Mouse (Mus musculus) small intestine, adult 2 months (tissue): ENCODE results near the gene Mcub. TPM values are rescaled to one million over a fixed set of nuclear protein-coding genes. Genes with fewer than 3 reads are reported as not detected.

Experiments
- H3K27ac ChIP-seq: fragments of 200-500 bp; 2 replicates; pipeline ENCODE4 v1.5.1; 2012; ENCODE audit warnings: low read depth, low read length, control low read depth, inconsistent platforms; ENCODE audit not compliant: insufficient read depth
- H3K27me3 ChIP-seq: fragments of 200-500 bp; 2 replicates; pipeline ENCODE4 v1.6.1; 2012; ENCODE audit warnings: mild to moderate bottlenecking, moderate library complexity, low read length, inconsistent platforms; ENCODE audit not compliant: control insufficient read depth, insufficient read depth
- H3K36me3 ChIP-seq: fragments of 200-500 bp; 2 replicates; pipeline ENCODE4 v1.6.1; 2012; ENCODE audit warnings: mild to moderate bottlenecking, low read length, control low read depth, inconsistent platforms; ENCODE audit not compliant: control insufficient read depth, insufficient read depth
- H3K4me1 ChIP-seq: fragments of 200-500 bp; 2 replicates; pipeline ENCODE4 v1.6.1; 2012; ENCODE audit warnings: low read length, inconsistent platforms, mixed read lengths; ENCODE audit not compliant: control insufficient read depth, insufficient read depth, insufficient read length
- H3K4me3 ChIP-seq: fragments of 200-500 bp; 2 replicates; pipeline ENCODE4 v1.5.1; 2012; ENCODE audit warnings: low read depth, mild to moderate bottlenecking, control low read depth, inconsistent platforms, low read length, moderate library complexity
- CTCF ChIP-seq: fragments of 200-500 bp; IDR thresholded peaks from 2 replicates; pipeline ENCODE4 v1.5.1; 2012; ENCODE audit warnings: low read depth, mild to moderate bottlenecking, control low read depth, inconsistent platforms, low read length, moderate library complexity, mixed read lengths; ENCODE audit not compliant: insufficient replicate concordance, insufficient read length; ENCODE audit errors: extremely low read depth
- POLR2A ChIP-seq: fragments of 200-500 bp; IDR thresholded peaks from 2 replicates; pipeline ENCODE4 v1.6.1; 2012; ENCODE audit warnings: low read depth, mild to moderate bottlenecking, control low read depth, inconsistent platforms, low read length, moderate library complexity
- WGBS: fragments of 180-500 bp; shearing (Covaris S2); methylation state at CpG from one replicate; pipeline ENCODE4 v1.1.7; 2018; 5-methylcytosine and 5-hydroxymethylcytosine counted together
- polyA plus RNA-seq: library from polyadenylated mRNA; depleted of rRNA; stranded (reverse); fragments of >200 nt; gene quantifications from 2 replicates; pipeline ENCODE4 v1.2.3, GENCODE M21; 2012

Mcub gene
- polyA plus RNA-seq, 1 experiment, result 0.96 TPM

- Histone ChIP-seq H3K27me3 (no peaks in the 10 kb centered on the region), H3K4me1 (peaks cover 5% of the 10 kb centered on the region), H3K4me3 (no peak overlapping the region), H3K36me3 (no peaks in the 10 kb centered on the region), H3K27ac (no peak overlapping the region; the same call in 1 of the 2 replicates)
- 15% methylated on average over 3 of the region's 3 CpGs for WGBS
- no peak for TF ChIP-seq POLR2A
- TF ChIP-seq CTCF, result no peak
These were observed 32.2 kb downstream of the Mcub start for GRCm38 (mm10) chr3:129937848-129938247.

DNA sequence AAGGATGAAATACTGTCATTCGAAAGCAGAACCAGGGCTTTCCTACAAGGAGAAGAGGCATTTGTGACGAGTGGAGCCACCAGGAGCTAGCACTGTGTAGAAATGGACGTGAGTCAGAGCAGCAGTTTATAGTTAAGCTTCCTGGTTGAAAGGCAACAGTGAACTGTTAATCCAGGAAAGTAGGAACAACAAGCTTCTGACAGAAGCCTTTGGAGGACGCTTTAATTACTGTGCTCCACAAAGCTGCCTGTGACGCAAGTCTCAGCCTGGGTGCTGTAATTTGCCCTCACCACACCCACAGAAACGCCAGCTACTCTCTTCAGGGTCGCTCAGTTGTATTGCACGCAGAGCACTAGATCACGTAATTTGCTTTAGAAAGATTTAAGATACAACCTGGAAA lies 33.4 kb downstream of the Mcub start:
- WGBS, result 23% methylated on average over 9 of the region's 9 CpGs
- H3K4me3 ChIP-seq, result no peak overlapping the region
- H3K27ac ChIP-seq, result no peak overlapping the region
- peaks cover 5% of the 10 kb centered on the region for H3K4me1 ChIP-seq
- H3K27me3 ChIP-seq, result no peaks in the 10 kb centered on the region
- no peak for TF ChIP-seq CTCF
- TF ChIP-seq POLR2A, result no peak
- no peaks in the 10 kb centered on the region for H3K36me3 ChIP-seq

DNA sequence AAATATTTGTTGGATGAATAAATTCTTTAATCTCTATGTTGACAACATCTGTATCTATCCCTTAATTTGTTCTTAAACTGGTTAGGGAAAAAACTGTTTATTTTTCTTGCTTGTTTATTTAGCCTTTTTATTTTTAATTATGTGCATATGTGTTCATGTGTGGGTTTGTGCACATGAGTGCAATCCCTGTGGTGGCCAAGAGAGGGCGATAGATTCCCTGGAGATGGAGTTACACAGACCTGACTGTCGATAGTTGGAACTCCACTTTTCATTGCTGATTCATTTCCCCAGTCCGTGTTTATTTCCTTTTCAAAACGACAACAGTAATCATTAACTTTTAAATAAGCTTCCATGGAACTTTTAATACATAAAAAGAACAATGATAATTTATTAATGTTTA lies 37.6 kb downstream of the Mcub start:
- Histone ChIP-seq H3K4me1 (peaks cover 3% of the 10 kb centered on the region), H3K36me3 (no peaks in the 10 kb centered on the region)
- WGBS, result 44% methylated on average over 4 of the region's 4 CpGs

DNA sequence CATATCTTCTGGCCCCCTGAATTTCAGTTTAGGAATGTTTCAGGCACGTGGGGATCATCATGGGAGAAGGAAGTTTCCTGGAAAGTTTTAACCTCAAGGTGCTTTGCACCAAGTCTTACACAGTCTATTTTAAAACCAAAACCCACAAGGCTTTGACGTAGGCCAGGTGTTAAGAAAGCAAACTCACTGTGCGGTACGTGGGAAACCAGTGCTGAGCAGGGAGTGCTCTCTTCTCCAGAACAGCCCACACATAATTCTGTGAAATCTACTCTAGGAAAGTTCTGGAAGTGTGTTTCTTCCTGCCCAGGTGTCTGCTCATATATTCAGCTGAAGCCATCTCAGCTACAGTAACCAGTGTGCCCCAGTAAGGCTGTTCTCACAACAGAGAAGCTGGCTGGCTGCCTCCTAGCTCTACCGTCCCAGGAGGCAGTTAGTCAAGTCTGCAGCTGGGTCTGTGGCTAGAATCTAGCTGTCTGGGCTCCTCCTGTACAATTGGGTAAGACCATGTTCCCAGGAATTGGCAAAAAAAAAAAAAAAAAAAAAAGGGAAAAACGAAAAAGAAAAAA lies 39.7 kb downstream of the Mcub start:
- no peak overlapping the region for H3K27ac ChIP-seq
- WGBS, result 67% methylated on average over 6 of the region's 6 CpGs
- H3K36me3 ChIP-seq, result no peaks in the 10 kb centered on the region
- H3K27me3 ChIP-seq, result no peaks in the 10 kb centered on the region
- H3K4me3 ChIP-seq, result no peak overlapping the region
- TF ChIP-seq CTCF (no peak), POLR2A (no peak)
- no peaks in the 10 kb centered on the region for H3K4me1 ChIP-seq

More for the DNA sequence above, 37.6 kb downstream of the Mcub start:
- TF ChIP-seq CTCF (no peak), POLR2A (no peak)
- H3K27me3 ChIP-seq, result no peaks in the 10 kb centered on the region
- no peak overlapping the region for H3K4me3 ChIP-seq
- H3K27ac ChIP-seq, result no peak overlapping the region

DNA sequence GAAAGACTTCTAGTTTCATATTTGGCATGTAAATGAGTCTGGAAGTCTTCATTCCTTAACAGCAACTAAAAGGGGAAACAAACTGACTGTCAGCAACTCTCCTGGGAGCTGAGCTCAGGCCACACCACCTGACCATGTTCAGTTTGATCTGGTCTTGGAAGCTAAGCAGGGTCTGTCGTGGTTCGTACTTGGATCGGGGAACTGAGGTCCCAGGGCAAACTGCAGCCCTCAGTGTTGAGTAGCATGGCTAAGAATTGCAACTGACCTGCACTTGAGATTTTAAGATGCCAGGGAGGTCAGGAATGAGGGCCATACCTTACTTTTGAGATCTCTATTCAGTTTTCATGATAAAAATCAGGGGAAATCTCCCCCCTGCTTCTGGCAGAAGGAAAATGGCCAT lies 44.1 kb downstream of the Mcub start:
- Histone ChIP-seq H3K27me3 (no peaks in the 10 kb centered on the region), H3K36me3 (no peaks in the 10 kb centered on the region), H3K27ac (no peak overlapping the region), H3K4me1 (no peaks in the 10 kb centered on the region), H3K4me3 (no peak overlapping the region)
- no peak for TF ChIP-seq CTCF
- no peak for TF ChIP-seq POLR2A
- 92% methylated on average over 3 of the region's 3 CpGs for WGBS

- TF ChIP-seq CTCF (no peak), POLR2A (no peak)
- H3K4me3 ChIP-seq, result no peak overlapping the region
- H3K27me3 ChIP-seq, result no peaks in the 10 kb centered on the region
- no peaks in the 10 kb centered on the region for H3K4me1 ChIP-seq
- no peak overlapping the region for H3K27ac ChIP-seq
- no peaks in the 10 kb centered on the region for H3K36me3 ChIP-seq
- 91% methylated on average over 7 of the region's 7 CpGs for WGBS
These were observed 46.4 kb downstream of the Mcub start for GRCm38 (mm10) chr3:129923581-129923980.

GRCm38 (mm10) chr3:129918434-129918833 lies 51.6 kb downstream of the Mcub start:
- Histone ChIP-seq H3K36me3 (peaks cover 15% of the 10 kb centered on the region), H3K27me3 (no peaks in the 10 kb centered on the region), H3K4me1 (no peaks in the 10 kb centered on the region), H3K27ac (no peak overlapping the region), H3K4me3 (no peak overlapping the region)
- TF ChIP-seq CTCF, result peak; percentile 63; the same call in 1 of the 2 replicates
- no peak for TF ChIP-seq POLR2A
- 15% methylated on average over 13 of the region's 13 CpGs for WGBS

DNA sequence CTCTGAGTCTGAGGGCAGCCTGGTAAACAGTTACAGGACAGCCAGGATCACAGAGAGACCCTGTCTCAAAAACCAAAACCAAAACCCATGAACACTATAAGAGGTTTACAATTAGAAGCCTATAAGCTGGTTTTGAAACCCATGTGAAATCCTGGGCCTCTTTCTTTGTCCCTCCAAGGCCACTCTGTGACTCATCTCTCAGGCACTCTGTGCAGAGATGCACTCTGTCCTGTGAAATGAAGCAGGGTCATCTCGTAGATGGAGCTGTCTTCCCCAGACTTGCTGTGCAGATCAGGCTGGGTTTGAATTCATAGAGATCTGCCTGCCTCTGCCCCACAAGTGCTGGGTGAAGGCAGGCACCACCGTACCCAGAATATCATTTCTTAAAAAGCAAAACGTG lies 52.6 kb downstream of the Mcub start:
- H3K27me3 ChIP-seq, result no peaks in the 10 kb centered on the region
- no peak overlapping the region for H3K27ac ChIP-seq
- TF ChIP-seq CTCF (no peak), POLR2A (no peak)
- H3K4me3 ChIP-seq, result no peak overlapping the region
- H3K36me3 ChIP-seq, result peaks cover 23% of the 10 kb centered on the region
- H3K4me1 ChIP-seq, result no peaks in the 10 kb centered on the region
- 78% methylated on average over 3 of the region's 3 CpGs for WGBS
